Mouse (Mus musculus): ENCODE results near the gene Lancl2. TPM values are rescaled to one million over a fixed set of nuclear protein-coding genes. Genes with fewer than 3 reads are reported as not detected.

Gene Lancl2
- polyA plus RNA-seq, 1 experiment from 2014 or later = 92.4 TPM

- no peak overlapping the region for H3K9ac ChIP-seq
- H3K27ac ChIP-seq = no peak overlapping the region
- no peak overlapping the region for H3K4me3 ChIP-seq
- no peaks in the 10 kb centered on the region for H3K4me1 ChIP-seq
- H3K9me3 ChIP-seq = no peaks in the 10 kb centered on the region
- no peak overlapping the region for H3K4me2 ChIP-seq
- 84% methylated on average over 2 of the region's 2 CpGs for WGBS
- H3K27me3 ChIP-seq (replicated peaks) = no peaks in the 10 kb centered on the region
- ATAC-seq (replicated peaks) = no peak
- H3K36me3 ChIP-seq (replicated peaks) = no peaks in the 10 kb centered on the region; the same call in 1 of the 2 replicates
These were observed 41.0 kb downstream of the Lancl2 start for GRCm38 (mm10) chr6:57743333-57743732.

GRCm38 (mm10) chr6:57744123-57744522 lies 41.8 kb downstream of the Lancl2 start:
- no peak overlapping the region for H3K9ac ChIP-seq
- H3K36me3 ChIP-seq (replicated peaks) = no peaks in the 10 kb centered on the region; the same call in 1 of the 2 replicates
- H3K4me3 ChIP-seq = no peak overlapping the region
- H3K27ac ChIP-seq = no peak overlapping the region
- ATAC-seq (replicated peaks) = no peak
- H3K27me3 ChIP-seq (replicated peaks) = no peaks in the 10 kb centered on the region
- 95% methylated on average over 2 of the region's 2 CpGs for WGBS
- H3K4me2 ChIP-seq = no peak overlapping the region
- H3K9me3 ChIP-seq = no peaks in the 10 kb centered on the region
- no peaks in the 10 kb centered on the region for H3K4me1 ChIP-seq

GRCm38 (mm10) chr6:57744974-57745747 lies 42.8 kb downstream of the Lancl2 start:
- ATAC-seq (replicated peaks) = no peak
- no peak overlapping the region for H3K27ac ChIP-seq

GRCm38 (mm10) chr6:57745748-57746129 lies 43.4 kb downstream of the Lancl2 start:
- H3K27me3 ChIP-seq (replicated peaks) = no peaks in the 10 kb centered on the region
- H3K9me3 ChIP-seq = no peaks in the 10 kb centered on the region
- no peak overlapping the region for H3K4me3 ChIP-seq
- H3K4me2 ChIP-seq = no peak overlapping the region
- ATAC-seq (replicated peaks) = no peak
- H3K4me1 ChIP-seq = no peaks in the 10 kb centered on the region
- H3K9ac ChIP-seq = no peak overlapping the region
- WGBS = 98% methylated on average over 2 of the region's 2 CpGs
- no peaks in the 10 kb centered on the region for H3K36me3 ChIP-seq (replicated peaks)
- H3K27ac ChIP-seq = no peak overlapping the region

More at GRCm38 (mm10) chr6:57744974-57745747, 42.8 kb downstream of the Lancl2 start:
- H3K4me1 ChIP-seq = no peaks in the 10 kb centered on the region
- H3K27me3 ChIP-seq (replicated peaks) = no peaks in the 10 kb centered on the region
- no peaks in the 10 kb centered on the region for H3K36me3 ChIP-seq (replicated peaks)
- H3K4me2 ChIP-seq = no peak overlapping the region
- H3K9me3 ChIP-seq = no peaks in the 10 kb centered on the region
- H3K9ac ChIP-seq = no peak overlapping the region
- 95% methylated on average over 4 of the region's 4 CpGs for WGBS
- H3K4me3 ChIP-seq = no peak overlapping the region

GRCm38 (mm10) chr6:57753962-57754759 lies 51.8 kb downstream of the Lancl2 start:
- no peak for ATAC-seq (replicated peaks)
- WGBS = 98% methylated on average over 9 of the region's 9 CpGs
- no peak overlapping the region for H3K27ac ChIP-seq
- no peak overlapping the region for H3K4me2 ChIP-seq
- H3K27me3 ChIP-seq (replicated peaks) = no peaks in the 10 kb centered on the region
- no peaks in the 10 kb centered on the region for H3K4me1 ChIP-seq
- no peak overlapping the region for H3K4me3 ChIP-seq
- no peaks in the 10 kb centered on the region for H3K9me3 ChIP-seq
- H3K36me3 ChIP-seq (replicated peaks) = peaks cover 10% of the 10 kb centered on the region; the same call in 1 of the 2 replicates
- H3K9ac ChIP-seq = no peak overlapping the region

- ATAC-seq (replicated peaks) = no peak
- no peak overlapping the region for H3K4me3 ChIP-seq
- peaks cover 7% of the 10 kb centered on the region; the same call in 1 of the 2 replicates for H3K36me3 ChIP-seq (replicated peaks)
- H3K9ac ChIP-seq = no peak overlapping the region
- H3K27ac ChIP-seq = no peak overlapping the region
- H3K27me3 ChIP-seq (replicated peaks) = no peaks in the 10 kb centered on the region
- no peaks in the 10 kb centered on the region for H3K9me3 ChIP-seq
- no peaks in the 10 kb centered on the region for H3K4me1 ChIP-seq
- H3K4me2 ChIP-seq = no peak overlapping the region
These were observed 60.7 kb downstream of the Lancl2 start for GRCm38 (mm10) chr6:57763054-57763453.

- Histone ChIP-seq H3K4me3 (no peak overlapping the region), H3K4me1 (no peaks in the 10 kb centered on the region), H3K9me3 (no peaks in the 10 kb centered on the region), H3K36me3 (replicated peaks) (0 out of 2 replicates have a peak, but pooled peaks cover 3% of the 10 kb centered on the region), H3K4me2 (no peak overlapping the region), H3K27me3 (replicated peaks) (no peaks in the 10 kb centered on the region), H3K27ac (no peak overlapping the region), H3K9ac (no peak overlapping the region)
- WGBS = 67% methylated on average over 3 of the region's 3 CpGs
- no peak for ATAC-seq (replicated peaks)
These were observed 62.9 kb downstream of the Lancl2 start for GRCm38 (mm10) chr6:57765095-57765878.

GRCm38 (mm10) chr6:57766287-57766686 lies 63.9 kb downstream of the Lancl2 start:
- Histone ChIP-seq H3K36me3 (replicated peaks) (0 out of 2 replicates have a peak, but pooled peaks cover 3% of the 10 kb centered on the region), H3K4me2 (no peak overlapping the region), H3K9ac (no peak overlapping the region), H3K27me3 (replicated peaks) (no peaks in the 10 kb centered on the region), H3K27ac (no peak overlapping the region), H3K9me3 (no peaks in the 10 kb centered on the region), H3K4me1 (no peaks in the 10 kb centered on the region), H3K4me3 (no peak overlapping the region)
- no peak for ATAC-seq (replicated peaks)
- 97% methylated on average over 1 of the region's 1 CpGs for whole genome bisulfite sequencing

GRCm38 (mm10) chr6:57767112-57767868 lies 65.0 kb downstream of the Lancl2 start:
- ATAC-seq (replicated peaks) = no peak
- 84% methylated on average over 8 of the region's 8 CpGs for WGBS
- no peak overlapping the region for H3K9ac ChIP-seq

GRCm38 (mm10) chr6:57768948-57769525 lies 66.7 kb downstream of the Lancl2 start:
- H3K4me2 ChIP-seq = no peak overlapping the region
- H3K36me3 ChIP-seq (replicated peaks) = 0 out of 2 replicates have a peak, but pooled peaks cover 5% of the 10 kb centered on the region
- H3K27me3 ChIP-seq (replicated peaks) = no peaks in the 10 kb centered on the region
- no peak overlapping the region for H3K9ac ChIP-seq
- no peak overlapping the region for H3K27ac ChIP-seq
- H3K4me1 ChIP-seq = no peaks in the 10 kb centered on the region
- 92% methylated on average over 7 of the region's 7 CpGs for WGBS
- H3K9me3 ChIP-seq = no peaks in the 10 kb centered on the region
- no peak for ATAC-seq (replicated peaks)
- no peak overlapping the region for H3K4me3 ChIP-seq

More at GRCm38 (mm10) chr6:57767112-57767868, 65.0 kb downstream of the Lancl2 start:
- Histone ChIP-seq H3K27ac (no peak overlapping the region), H3K4me2 (no peak overlapping the region), H3K4me1 (no peaks in the 10 kb centered on the region), H3K4me3 (no peak overlapping the region), H3K36me3 (replicated peaks) (0 out of 2 replicates have a peak, but pooled peaks cover under 1% of the 10 kb centered on the region), H3K9me3 (no peaks in the 10 kb centered on the region), H3K27me3 (replicated peaks) (no peaks in the 10 kb centered on the region)

- Histone ChIP-seq H3K9me3 (no peaks in the 10 kb centered on the region), H3K27ac (no peak overlapping the region), H3K4me1 (no peaks in the 10 kb centered on the region), H3K9ac (no peak overlapping the region), H3K4me3 (no peak overlapping the region), H3K4me2 (no peak overlapping the region), H3K36me3 (replicated peaks) (0 out of 2 replicates have a peak, but pooled peaks cover 5% of the 10 kb centered on the region), H3K27me3 (replicated peaks) (no peaks in the 10 kb centered on the region)
- 84% methylated on average over 1 of the region's 1 CpGs for WGBS
- no peak for ATAC-seq (replicated peaks)
These were observed 68.3 kb downstream of the Lancl2 start for GRCm38 (mm10) chr6:57770467-57771190.
